Mouse (Mus musculus) limb, embryonic 14.5 days (tissue): ENCODE measurements around the gene Vmn2r74. TPM values are rescaled to one million over a fixed set of nuclear protein-coding genes. Genes with fewer than 3 reads are reported as not detected.

Source experiments
- ATAC-seq: fragments of 200-750 bp; cut with Nextera tagmentation; 2 replicates; pipeline ENCODE4 v1.8.0; 2017; ENCODE audit warnings: low read depth, moderate number of reproducible peaks, moderate TSS enrichment; ENCODE audit not compliant: low FRiP score
- DNase-seq: peaks from one replicate; pipeline ENCODE4 v3.0.0-alpha.2; 2015; ENCODE audit warnings: low spot score
- H3K27ac ChIP-seq: fragments of 300-500 bp; sonication (generic); replicated peaks from 2 replicates; pipeline ENCODE4 v1.5.1; 2014; ENCODE audit warnings: low read depth, mild to moderate bottlenecking, low read length, moderate library complexity, mixed read lengths
- H3K27me3 ChIP-seq: fragments of 300-500 bp; sonication (generic); 2 replicates; pipeline ENCODE4 v1.6.1; 2014; ENCODE audit warnings: low read length, mixed read lengths; ENCODE audit not compliant: control insufficient read depth, insufficient read depth
- H3K36me3 ChIP-seq: fragments of 300-500 bp; sonication (generic); 2 replicates; pipeline ENCODE4 v1.6.1; 2014; ENCODE audit warnings: mild to moderate bottlenecking, low read length, moderate library complexity, mixed read lengths; ENCODE audit not compliant: control insufficient read depth, insufficient read depth
- H3K4me1 ChIP-seq: fragments of 300-500 bp; sonication (generic); 2 replicates; pipeline ENCODE4 v1.6.1; 2014; ENCODE audit warnings: antibody characterized with exemption, low read length, mixed read lengths; ENCODE audit not compliant: control insufficient read depth, insufficient read depth
- H3K4me2 ChIP-seq: fragments of 300-500 bp; sonication (generic); replicated peaks from 2 replicates; pipeline ENCODE4 v1.6.1; 2014; ENCODE audit warnings: low read depth, mild to moderate bottlenecking, low read length, moderate library complexity; ENCODE audit not compliant: severe bottlenecking
- H3K4me3 ChIP-seq: fragments of 300-500 bp; sonication (generic); replicated peaks from 2 replicates; pipeline ENCODE4 v1.5.1; 2014; ENCODE audit warnings: low read length
- H3K9ac ChIP-seq: fragments of 300-500 bp; sonication (generic); 2 replicates; pipeline ENCODE4 v1.6.1; 2014; ENCODE audit warnings: mild to moderate bottlenecking, low read depth, low read length, moderate library complexity; ENCODE audit not compliant: severe bottlenecking
- H3K9me3 ChIP-seq: fragments of 300-500 bp; sonication (generic); 2 replicates; pipeline ENCODE4 v1.6.1; 2016; ENCODE audit warnings: low read length; ENCODE audit not compliant: control insufficient read depth
- POLR2A ChIP-seq: fragments of 200-500 bp; IDR thresholded peaks from 2 replicates; pipeline ENCODE4 v1.8.0; 2012; ENCODE audit warnings: inconsistent platforms, mild to moderate bottlenecking, moderate library complexity, borderline replicate concordance; ENCODE audit not compliant: insufficient read depth, insufficient read length; ENCODE audit errors: extremely low read depth
- WGBS: fragments of 180-500 bp; shearing (Covaris S2); extraction: QIAGEN DNeasy Blood & Tissue Kit; methylation state at CpG from one replicate; pipeline ENCODE4 v1.1.7; 2014; 5-methylcytosine and 5-hydroxymethylcytosine counted together
- polyA plus RNA-seq, 2 experiments: library from polyadenylated mRNA; depleted of rRNA in 1 of 2; stranded (reverse) in 1 of 2; unstranded in 1 of 2; fragments of >200 nt; fragmentation: Nextera tagmentation in 1 of 2; extraction: Ambion mirVana in 1 of 2; gene quantifications; 2 replicates each; pipeline versions ENCODE4 v1.2.1 to v1.2.3; 2012 to 2014

The Vmn2r74 gene
- polyA plus RNA-seq (2012; rRNA removed) (not detected in 2 replicates), polyA plus RNA-seq (2014; fragmentation: Nextera tagmentation; extraction: Ambion mirVana) (not detected in 2 replicates)

DNA sequence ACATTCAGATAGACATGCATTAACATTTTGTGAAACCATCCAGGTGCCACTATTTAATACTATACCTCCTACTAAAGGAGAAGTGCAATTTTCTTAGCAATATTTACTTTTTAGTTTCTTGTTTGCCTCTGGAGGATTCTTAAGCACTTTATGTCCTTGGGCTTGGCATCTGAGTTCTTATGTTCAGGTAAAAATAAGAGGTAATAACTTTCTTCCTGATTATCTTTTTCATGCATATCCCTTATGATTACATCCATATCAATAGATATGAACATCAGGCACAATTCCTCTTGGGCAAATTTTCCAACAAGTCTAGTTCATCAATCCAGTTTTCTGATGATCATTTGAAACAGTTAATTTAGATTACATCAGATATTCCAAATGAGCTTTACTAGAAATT is at the start of gene Vmn2r74:
TSS of gene Vmn2r74 (minus strand) at position 101 of the 400 bp plus-strand sequence.
- H3K4me2 ChIP-seq: no peak within 1 kb of the TSS
- ATAC-seq (no peak), DNase-seq (no peak)
- no peaks in the 10 kb centered on the region for H3K27me3 ChIP-seq
- H3K4me1 ChIP-seq: no peaks in the 10 kb centered on the region
- no peaks in the 10 kb centered on the region for H3K36me3 ChIP-seq
- H3K4me3 ChIP-seq: no peak within 1 kb of the TSS
- H3K27ac ChIP-seq: no peak within 1 kb of the TSS
- no peak within 1 kb of the TSS for H3K9ac ChIP-seq
- no peaks in the 10 kb centered on the region for H3K9me3 ChIP-seq
- TF ChIP-seq POLR2A: no peak

DNA sequence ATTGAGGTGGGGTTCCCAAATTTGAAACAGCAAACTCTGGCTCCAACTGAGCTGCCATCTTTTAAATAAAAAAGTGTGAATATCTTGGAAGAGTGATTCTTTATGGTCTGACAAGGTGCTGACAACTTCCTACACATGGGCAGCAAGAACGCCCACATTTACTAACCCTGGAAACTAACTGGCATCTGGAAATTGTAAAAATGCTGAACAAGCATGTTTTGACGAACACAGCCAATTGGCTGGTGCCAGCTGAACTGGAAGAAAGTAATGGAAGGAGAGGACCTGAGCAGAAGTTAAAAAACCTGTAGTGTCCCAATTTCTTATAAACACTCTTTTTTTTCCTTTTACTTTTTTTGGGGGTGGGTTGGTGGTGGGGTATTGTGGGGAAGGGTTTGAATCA is 46.1 kb upstream of the Vmn2r74 start:
- H3K9ac ChIP-seq: no peak overlapping the region
- no peak overlapping the region for H3K4me3 ChIP-seq
- H3K27me3 ChIP-seq: no peaks in the 10 kb centered on the region
- H3K9me3 ChIP-seq: peaks cover 9% of the 10 kb centered on the region; the same call in 1 of the 2 replicates
- WGBS: 93% methylated on average over 2 of the region's 2 CpGs
- H3K27ac ChIP-seq: no peak overlapping the region
- TF ChIP-seq POLR2A: no peak
- no peaks in the 10 kb centered on the region for H3K4me1 ChIP-seq
- DNase-seq (no peak), ATAC-seq (no peak)
- no peaks in the 10 kb centered on the region for H3K36me3 ChIP-seq
- H3K4me2 ChIP-seq: no peak overlapping the region

Other genes with a start within 250 kb of the Vmn2r74 start
- not detected in 2 replicates for gene Vmn2r72, start 206.5 kb downstream of the Vmn2r74 start, polyA plus RNA-seq (2012; rRNA removed)
- gene Vmn2r72, start 206.5 kb downstream of the Vmn2r74 start, polyA plus RNA-seq (2014; fragmentation: Nextera tagmentation; extraction: Ambion mirVana): not detected in 2 replicates
- not detected in 2 replicates for gene Vmn2r73, start 85.4 kb downstream of the Vmn2r74 start, polyA plus RNA-seq (2012; rRNA removed)
- gene Vmn2r73, start 85.4 kb downstream of the Vmn2r74 start, polyA plus RNA-seq (2014; fragmentation: Nextera tagmentation; extraction: Ambion mirVana): not detected in 2 replicates
- gene Vmn2r75, start 210.1 kb upstream of the Vmn2r74 start, polyA plus RNA-seq (2012; rRNA removed): not detected in 2 replicates
- not detected in 2 replicates for gene Vmn2r75, start 210.1 kb upstream of the Vmn2r74 start, polyA plus RNA-seq (2014; fragmentation: Nextera tagmentation; extraction: Ambion mirVana)